Mouse (Mus musculus) liver, embryonic 12.5 days (tissue): ENCODE measurements at regions not wholly inside any gene's neighbourhood (a gene's known extent, or its start where the extent isn't known, plus 50 kb on each side); places are given as distances from the start of the nearest gene placed in this dataset.

Experiments used
- ATAC-seq: fragments of 200-750 bp; cut with Nextera tagmentation; 2 replicates; pipeline ENCODE4 v1.8.0; 2017; ENCODE audit warnings: moderate number of reproducible peaks, mild to moderate bottlenecking, moderate library complexity
- H3K27ac ChIP-seq: fragments of 300-500 bp; sonication (generic); 2 replicates; pipeline ENCODE4 v1.5.1; 2016; ENCODE audit warnings: mild to moderate bottlenecking
- H3K27me3 ChIP-seq: fragments of 300-500 bp; sonication (generic); replicated peaks from 2 replicates; pipeline ENCODE4 v1.6.1; 2016; ENCODE audit warnings: mild to moderate bottlenecking, moderate library complexity
- H3K36me3 ChIP-seq: fragments of 300-500 bp; sonication (generic); 2 replicates; pipeline ENCODE4 v1.6.1; 2016; ENCODE audit warnings: mild to moderate bottlenecking, moderate library complexity
- H3K4me1 ChIP-seq: fragments of 300-500 bp; sonication (generic); 2 replicates; pipeline ENCODE4 v1.6.1; 2016
- H3K4me2 ChIP-seq: fragments of 300-500 bp; sonication (generic); 2 replicates; pipeline ENCODE4 v1.6.1; 2016; ENCODE audit warnings: mild to moderate bottlenecking, moderate library complexity
- H3K4me3 ChIP-seq: fragments of 300-500 bp; sonication (generic); 2 replicates; pipeline ENCODE4 v1.5.1; 2016; ENCODE audit warnings: mild to moderate bottlenecking, moderate library complexity
- H3K9ac ChIP-seq: fragments of 300-500 bp; sonication (generic); 2 replicates; pipeline ENCODE4 v1.6.1; 2016; ENCODE audit warnings: mild to moderate bottlenecking, moderate library complexity
- H3K9me3 ChIP-seq: fragments of 300-500 bp; sonication (generic); replicated peaks from 2 replicates; pipeline ENCODE4 v1.6.1; 2016; ENCODE audit warnings: mild to moderate bottlenecking, moderate library complexity
- WGBS: fragments of 180-500 bp; shearing (Covaris S2); methylation state at CpG from one replicate; pipeline ENCODE4 v1.1.7; 2016; ENCODE audit not compliant: insufficient replicate concordance; 5-methylcytosine and 5-hydroxymethylcytosine counted together

DNA sequence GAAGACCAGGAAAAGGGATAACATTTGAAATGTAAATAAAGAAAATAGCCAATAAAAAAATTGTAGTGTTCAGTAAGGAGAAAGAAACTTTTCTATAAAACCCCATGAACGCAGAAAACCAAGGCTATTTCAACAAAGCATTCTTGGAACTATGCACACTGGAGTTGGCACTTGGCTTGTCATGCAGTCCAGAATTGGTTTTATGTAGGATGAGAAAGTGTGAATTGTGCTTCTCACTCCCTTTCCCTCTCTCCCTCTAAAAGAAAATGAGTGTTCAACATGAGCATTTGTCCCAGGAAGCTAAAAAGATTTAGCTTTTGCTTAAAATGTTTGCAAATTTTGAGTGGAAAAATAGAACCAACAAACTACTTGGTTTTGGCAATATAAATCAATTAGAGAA lies 841.6 kb upstream of the Adam24 start:
- Histone ChIP-seq H3K4me2 (no peak overlapping the region), H3K36me3 (no peaks in the 10 kb centered on the region), H3K9me3 (no peaks in the 10 kb centered on the region), H3K4me1 (no peaks in the 10 kb centered on the region), H3K27ac (no peak overlapping the region), H3K9ac (no peak overlapping the region), H3K27me3 (no peaks in the 10 kb centered on the region), H3K4me3 (no peak overlapping the region)
- no peak for ATAC-seq
- 80% methylated on average over 1 of the region's 1 CpGs for WGBS

DNA sequence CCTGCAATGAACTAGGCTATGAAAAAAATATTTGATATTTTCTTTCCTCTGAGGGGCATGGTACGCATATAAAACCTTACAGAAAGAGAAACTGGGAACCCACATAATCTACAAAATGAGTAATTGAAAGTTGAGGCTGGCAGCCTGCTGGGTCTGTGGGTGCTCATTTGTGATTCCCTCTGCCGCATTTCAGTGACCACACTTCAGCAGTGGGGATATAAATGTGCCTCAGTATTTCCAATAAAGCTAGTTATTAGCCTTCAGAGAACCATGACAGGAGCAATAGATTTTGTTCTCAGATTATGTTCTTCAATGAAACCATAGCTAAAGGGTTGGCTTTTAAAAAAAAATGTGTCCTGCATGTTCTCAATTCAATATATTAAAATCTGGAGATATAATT lies 828.0 kb upstream of the Adam24 start:
- Histone ChIP-seq H3K9ac (no peak overlapping the region), H3K9me3 (no peaks in the 10 kb centered on the region), H3K36me3 (no peaks in the 10 kb centered on the region), H3K27ac (no peak overlapping the region), H3K4me2 (no peak overlapping the region), H3K27me3 (no peaks in the 10 kb centered on the region), H3K4me3 (no peak overlapping the region), H3K4me1 (no peaks in the 10 kb centered on the region)
- no peak for ATAC-seq
- 68% methylated on average over 2 of the region's 2 CpGs for WGBS

DNA sequence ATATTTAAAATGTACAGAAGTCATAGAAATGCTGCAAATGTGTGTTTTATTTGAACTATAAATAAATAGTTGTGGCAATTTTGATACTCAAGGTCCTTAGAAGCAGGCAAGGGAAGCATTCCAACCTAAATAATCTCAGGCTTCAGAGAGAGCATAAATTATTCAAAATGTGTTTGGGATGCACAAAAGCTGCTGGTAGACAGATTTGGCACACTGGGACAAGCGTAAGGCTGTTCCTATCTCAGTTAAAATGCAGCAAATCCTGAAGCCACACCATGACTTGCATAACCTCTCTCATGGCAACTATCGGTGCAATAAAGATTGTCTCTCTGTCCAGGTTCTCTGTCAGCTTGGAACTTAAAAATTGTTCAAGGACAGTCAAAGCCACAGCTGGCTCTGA lies 812.3 kb upstream of the Adam24 start:
- 76% methylated on average over 2 of the region's 2 CpGs for WGBS
- H3K27me3 ChIP-seq, result no peaks in the 10 kb centered on the region
- no peaks in the 10 kb centered on the region for H3K4me1 ChIP-seq
- H3K9ac ChIP-seq, result no peak overlapping the region
- no peak overlapping the region for H3K27ac ChIP-seq
- no peak overlapping the region for H3K4me3 ChIP-seq
- H3K4me2 ChIP-seq, result no peak overlapping the region
- H3K9me3 ChIP-seq, result no peaks in the 10 kb centered on the region
- ATAC-seq, result no peak
- H3K36me3 ChIP-seq, result no peaks in the 10 kb centered on the region

DNA sequence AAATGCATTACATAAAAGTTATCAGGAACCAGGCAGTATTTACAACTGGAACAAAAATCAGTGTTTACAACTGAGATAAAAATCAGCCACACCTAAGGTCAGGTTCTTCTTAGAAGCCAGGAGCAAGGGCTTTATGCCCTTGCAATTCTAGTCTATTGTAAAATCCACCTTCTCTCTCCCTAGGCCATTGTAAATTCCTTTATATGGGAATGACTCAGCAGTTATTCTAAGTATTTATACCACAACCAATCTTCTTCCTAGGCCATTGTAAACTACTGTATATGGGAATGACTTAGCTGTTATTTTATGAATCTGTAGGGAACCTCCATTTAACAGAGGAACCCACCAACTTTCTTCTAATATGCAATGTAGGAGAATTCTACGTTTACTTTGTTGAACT lies 772.6 kb upstream of the Adam24 start:
- H3K36me3 ChIP-seq, result no peaks in the 10 kb centered on the region
- WGBS, result 36% methylated on average over 1 of the region's 1 CpGs
- no peaks in the 10 kb centered on the region for H3K4me1 ChIP-seq
- no peak overlapping the region for H3K27ac ChIP-seq
- no peak overlapping the region for H3K9ac ChIP-seq
- ATAC-seq, result no peak
- no peaks in the 10 kb centered on the region for H3K27me3 ChIP-seq
- no peak overlapping the region for H3K4me2 ChIP-seq
- H3K4me3 ChIP-seq, result no peak overlapping the region
- no peaks in the 10 kb centered on the region for H3K9me3 ChIP-seq

DNA sequence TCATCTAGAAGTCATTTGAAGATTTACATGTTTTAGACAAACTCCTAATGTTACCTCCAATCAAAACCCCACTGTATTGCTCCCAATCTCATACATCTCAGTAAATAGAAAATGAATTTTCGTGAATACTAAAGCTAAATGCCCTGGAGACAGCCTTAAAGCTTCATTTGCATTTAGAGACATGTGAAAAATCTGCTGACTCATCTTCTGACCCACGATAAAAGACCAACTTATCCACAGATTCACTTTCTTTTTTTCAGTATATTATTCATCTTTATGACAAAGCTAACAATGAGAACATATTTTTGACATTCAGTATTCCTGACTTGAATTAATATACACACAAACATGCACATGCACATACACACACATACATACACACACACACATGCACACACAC lies 762.0 kb upstream of the Adam24 start:
- Histone ChIP-seq H3K9ac (no peak overlapping the region), H3K36me3 (no peaks in the 10 kb centered on the region), H3K4me3 (no peak overlapping the region), H3K4me1 (no peaks in the 10 kb centered on the region), H3K4me2 (no peak overlapping the region), H3K9me3 (no peaks in the 10 kb centered on the region), H3K27me3 (no peaks in the 10 kb centered on the region), H3K27ac (no peak overlapping the region)
- no peak for ATAC-seq
- 43% methylated on average over 2 of the region's 2 CpGs for WGBS

DNA sequence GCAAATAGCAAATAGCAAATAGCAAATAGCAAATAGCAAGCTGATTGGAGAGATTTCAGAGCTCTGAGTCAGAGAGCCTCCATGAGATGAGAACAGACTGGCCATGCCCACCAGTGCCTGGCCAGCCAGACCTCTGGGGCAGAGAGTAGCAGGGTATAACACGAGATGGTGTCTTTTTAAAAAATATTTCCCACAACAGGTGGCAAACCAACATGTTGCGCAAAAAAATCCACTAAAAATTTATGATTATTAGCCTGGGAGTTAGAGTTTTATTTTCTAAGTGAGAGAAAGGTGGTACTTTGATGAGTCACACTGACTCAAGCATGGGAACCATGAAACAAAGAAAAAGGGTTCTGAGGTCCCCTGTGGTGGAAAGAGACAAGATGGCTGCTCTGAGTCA lies 753.5 kb upstream of the Adam24 start:
- Histone ChIP-seq H3K27ac (no peak overlapping the region), H3K27me3 (no peaks in the 10 kb centered on the region), H3K4me2 (no peak overlapping the region), H3K36me3 (no peaks in the 10 kb centered on the region), H3K9me3 (no peaks in the 10 kb centered on the region), H3K9ac (no peak overlapping the region), H3K4me3 (no peak overlapping the region), H3K4me1 (no peaks in the 10 kb centered on the region)
- WGBS, result 59% methylated on average over 2 of the region's 2 CpGs
- ATAC-seq, result no peak

DNA sequence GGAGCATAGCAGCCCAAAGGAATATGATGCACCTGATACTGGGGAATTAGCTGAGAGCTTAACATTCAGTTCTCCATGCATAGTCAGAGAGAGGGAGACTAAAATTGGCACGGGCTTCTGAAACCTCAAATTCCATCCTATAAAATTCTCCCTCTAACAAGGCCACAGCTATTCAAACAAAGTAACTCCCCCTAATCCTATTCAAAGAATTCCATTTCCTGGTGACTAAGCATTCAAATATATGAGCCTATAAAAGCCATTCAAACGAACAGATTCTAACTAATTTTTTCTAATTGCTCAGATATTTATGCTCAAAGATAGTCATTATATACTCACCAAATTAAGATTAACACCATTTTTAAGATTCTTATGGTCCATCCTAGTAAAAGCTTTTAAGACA lies 751.1 kb upstream of the Adam24 start:
- no peaks in the 10 kb centered on the region for H3K9me3 ChIP-seq
- 42% methylated on average over 2 of the region's 2 CpGs for WGBS

DNA sequence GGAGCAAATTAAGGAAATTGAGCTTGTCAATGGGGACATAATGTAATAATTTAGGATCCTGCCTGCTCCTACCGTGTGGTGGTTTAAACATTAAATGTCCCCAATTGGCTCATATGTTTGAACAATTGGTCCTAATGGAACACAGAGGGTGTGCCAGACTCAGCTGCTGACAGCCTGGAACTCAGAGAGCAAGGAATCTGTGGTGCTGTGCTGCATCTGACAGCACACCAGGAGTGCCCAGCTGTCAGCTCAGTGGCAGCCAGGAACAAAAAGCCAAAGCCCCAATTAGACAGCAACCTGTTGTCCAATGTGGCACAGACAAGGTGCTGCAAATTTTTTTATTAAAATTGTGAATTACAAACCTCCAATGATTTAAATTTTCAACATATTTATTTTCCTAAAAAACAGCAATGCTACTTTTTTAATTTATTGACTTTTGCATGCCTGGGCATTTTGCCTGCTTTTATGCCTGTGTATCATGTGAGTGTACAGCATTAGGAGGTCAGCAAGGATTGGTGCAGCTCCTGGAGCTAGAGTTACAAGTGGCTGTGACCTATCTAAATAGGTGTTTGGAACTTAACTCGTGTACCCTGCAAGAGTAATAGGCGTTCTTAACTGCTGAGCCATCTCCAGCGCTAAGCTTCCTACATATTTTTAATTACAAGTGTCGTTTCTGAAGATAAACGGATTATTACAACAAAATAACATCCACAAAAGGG lies 724.5 kb upstream of the Adam24 start:
- WGBS, result 56% methylated on average over 6 of the region's 6 CpGs
- Histone ChIP-seq H3K36me3 (no peaks in the 10 kb centered on the region), H3K27me3 (no peaks in the 10 kb centered on the region), H3K4me2 (no peak overlapping the region), H3K4me1 (no peaks in the 10 kb centered on the region), H3K9ac (no peak overlapping the region), H3K9me3 (no peaks in the 10 kb centered on the region), H3K4me3 (no peak overlapping the region), H3K27ac (no peak overlapping the region)
- no peak for ATAC-seq

More for the DNA sequence above, 751.1 kb upstream of the Adam24 start:
- no peaks in the 10 kb centered on the region for H3K27me3 ChIP-seq
- no peak overlapping the region for H3K4me2 ChIP-seq
- H3K36me3 ChIP-seq, result no peaks in the 10 kb centered on the region
- no peak overlapping the region for H3K27ac ChIP-seq
- H3K4me3 ChIP-seq, result no peak overlapping the region
- H3K9ac ChIP-seq, result no peak overlapping the region
- no peak for ATAC-seq
- H3K4me1 ChIP-seq, result no peaks in the 10 kb centered on the region

DNA sequence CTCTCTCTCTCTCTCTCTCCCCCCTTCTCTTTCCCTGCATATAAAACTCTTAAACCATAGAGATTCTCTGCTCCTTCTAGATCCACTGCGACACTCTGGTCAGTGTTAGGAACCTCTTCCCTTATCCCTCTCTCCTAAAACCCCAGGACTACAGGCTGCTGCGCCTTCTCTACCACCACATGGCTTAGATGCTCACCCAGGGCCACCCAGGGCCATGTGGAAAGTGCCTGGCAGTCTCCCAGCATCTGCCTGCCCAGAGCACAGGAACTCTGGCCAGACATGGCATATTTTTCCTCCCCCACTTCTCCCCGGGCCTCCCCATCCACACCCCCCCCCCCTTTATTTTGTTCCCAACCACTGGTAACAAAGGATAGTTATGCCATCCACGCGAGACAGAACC lies 720.4 kb upstream of the Adam24 start:
- ATAC-seq, result no peak
- no peak overlapping the region for H3K27ac ChIP-seq
- H3K4me3 ChIP-seq, result no peak overlapping the region
- no peaks in the 10 kb centered on the region for H3K27me3 ChIP-seq
- WGBS, result 43% methylated on average over 5 of the region's 5 CpGs
- H3K4me2 ChIP-seq, result no peak overlapping the region
- H3K36me3 ChIP-seq, result no peaks in the 10 kb centered on the region
- no peak overlapping the region for H3K9ac ChIP-seq
- H3K4me1 ChIP-seq, result no peaks in the 10 kb centered on the region
- no peaks in the 10 kb centered on the region for H3K9me3 ChIP-seq

DNA sequence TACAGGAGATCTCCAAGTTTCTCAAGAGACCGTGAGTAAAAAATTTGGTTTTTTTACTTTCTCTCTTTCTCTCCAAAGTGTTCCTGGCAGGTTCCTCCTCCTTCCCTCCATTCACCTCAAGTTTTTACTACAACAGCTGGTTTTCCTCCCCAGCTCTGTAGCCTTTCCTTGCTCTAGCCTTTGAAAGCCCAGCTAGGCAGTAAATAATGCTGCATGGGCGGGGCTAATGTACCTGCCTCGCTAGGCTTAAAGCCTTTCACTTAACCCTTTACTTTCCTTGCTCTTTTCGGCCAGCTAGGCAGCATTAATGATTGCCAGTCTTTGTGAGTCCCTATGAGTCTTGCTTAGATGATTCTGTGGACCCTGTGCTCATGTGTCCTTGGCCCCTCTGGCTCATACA lies 720.0 kb upstream of the Adam24 start:
- no peak for ATAC-seq
- H3K9ac ChIP-seq, result no peak overlapping the region
- no peak overlapping the region for H3K4me3 ChIP-seq
- 41% methylated on average over 4 of the region's 4 CpGs for WGBS
- H3K4me1 ChIP-seq, result no peaks in the 10 kb centered on the region
- H3K9me3 ChIP-seq, result no peaks in the 10 kb centered on the region
- no peak overlapping the region for H3K4me2 ChIP-seq
- H3K27me3 ChIP-seq, result no peaks in the 10 kb centered on the region
- no peak overlapping the region for H3K27ac ChIP-seq
- no peaks in the 10 kb centered on the region for H3K36me3 ChIP-seq

DNA sequence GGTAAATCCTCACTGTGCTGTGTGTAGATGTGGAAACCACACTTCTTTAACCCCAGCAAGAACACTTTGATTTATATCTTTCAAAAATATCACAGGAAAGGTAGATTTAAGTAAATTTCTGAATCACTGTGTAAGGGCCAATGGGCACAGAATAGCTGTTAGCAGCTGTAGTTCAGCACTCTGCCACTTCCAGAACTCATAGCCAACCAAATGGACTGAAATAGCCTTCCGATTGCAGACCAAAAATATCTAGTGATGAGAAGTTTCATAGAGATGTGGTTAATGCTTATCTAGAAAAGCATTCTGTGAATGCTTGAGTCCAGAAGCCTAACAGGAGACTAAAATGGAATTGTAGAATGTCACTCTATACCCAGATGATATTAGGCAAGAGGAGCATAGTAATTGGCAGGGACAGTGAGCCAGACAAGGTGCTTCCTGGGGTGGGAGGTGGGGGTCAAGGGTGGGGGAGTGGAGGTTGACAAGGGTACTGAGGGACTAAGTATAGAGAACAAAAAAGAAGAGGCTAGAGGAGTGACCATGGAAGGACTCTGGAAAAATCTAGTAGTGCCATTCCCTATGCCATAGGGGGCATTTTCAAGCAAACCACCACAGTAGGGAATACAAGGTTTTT lies 669.6 kb upstream of the Adam24 start:
- Histone ChIP-seq H3K9ac (no peak overlapping the region), H3K27me3 (no peaks in the 10 kb centered on the region), H3K9me3 (no peaks in the 10 kb centered on the region), H3K36me3 (no peaks in the 10 kb centered on the region), H3K4me3 (no peak overlapping the region), H3K4me2 (no peak overlapping the region), H3K4me1 (no peaks in the 10 kb centered on the region), H3K27ac (no peak overlapping the region)
- WGBS, result 67% methylated on average over 1 of the region's 1 CpGs
- no peak for ATAC-seq

DNA sequence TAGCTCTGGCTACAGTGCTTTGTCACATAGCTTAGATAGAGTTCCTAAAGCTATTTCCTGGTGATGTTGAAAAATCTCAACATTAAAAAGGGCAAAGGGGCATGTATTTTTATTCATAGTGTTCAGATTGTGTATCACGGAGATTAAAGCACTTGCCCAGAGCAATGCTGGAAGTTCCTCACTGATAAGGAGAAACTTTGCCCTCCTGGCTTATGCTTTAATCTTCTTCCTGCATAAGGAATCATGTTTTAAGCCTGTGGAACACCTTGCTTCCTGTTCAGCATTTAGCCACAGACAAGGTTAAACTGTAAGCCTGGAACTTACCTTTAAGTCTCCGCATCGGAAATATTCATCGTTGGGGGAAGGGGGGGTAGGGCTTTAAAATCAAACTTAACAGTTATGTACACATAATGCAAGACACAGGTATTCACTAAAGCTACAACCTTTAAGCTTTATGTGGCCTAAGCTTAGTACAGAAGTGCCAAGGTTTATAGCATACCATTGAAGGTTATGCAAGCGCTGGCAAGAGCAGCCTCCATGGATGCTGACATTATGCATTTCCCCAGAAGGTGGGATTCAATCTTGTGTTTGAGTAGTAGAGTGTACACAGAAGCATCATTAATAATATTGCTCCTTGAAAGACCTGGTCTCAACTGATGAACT lies 655.5 kb upstream of the Adam24 start:
- Histone ChIP-seq H3K36me3 (no peaks in the 10 kb centered on the region), H3K9me3 (no peaks in the 10 kb centered on the region), H3K4me1 (no peaks in the 10 kb centered on the region), H3K4me2 (no peak overlapping the region), H3K9ac (no peak overlapping the region), H3K4me3 (no peak overlapping the region), H3K27ac (no peak overlapping the region), H3K27me3 (no peaks in the 10 kb centered on the region)
- WGBS, result 72% methylated on average over 5 of the region's 5 CpGs
- no peak for ATAC-seq
